Mouse (Mus musculus) spleen, adult 2 months (tissue): ENCODE measurements around the gene Dlst. TPM values are rescaled to one million over a fixed set of nuclear protein-coding genes. Genes with fewer than 3 reads are reported as not detected.
A peak's percentile ranks its signal among the peaks of the same experiment; 100 is the strongest.

Source experiments
- DNase-seq, 2 experiments: peaks; one replicate each; pipeline versions ENCODE4 v3.0.0 to v3.0.0-alpha.2; 2012 to 2021; ENCODE audit warnings: low spot score in 2 of 2, low read depth in 1 of 2
- H3K27ac ChIP-seq: fragments of 200-500 bp; 2 replicates; pipeline ENCODE4 v1.5.1; 2012; ENCODE audit warnings: low read length, inconsistent platforms; ENCODE audit not compliant: insufficient read depth
- H3K27me3 ChIP-seq: fragments of 200-500 bp; 2 replicates; pipeline ENCODE4 v1.6.1; 2012; ENCODE audit warnings: mild to moderate bottlenecking, moderate library complexity, low read length, inconsistent platforms; ENCODE audit not compliant: control insufficient read depth, insufficient read depth
- H3K36me3 ChIP-seq: fragments of 200-500 bp; 2 replicates; pipeline ENCODE4 v1.6.1; 2012; ENCODE audit warnings: mild to moderate bottlenecking, low read length, inconsistent platforms; ENCODE audit not compliant: control insufficient read depth, insufficient read depth
- H3K4me1 ChIP-seq: fragments of 200-500 bp; 2 replicates; pipeline ENCODE4 v1.6.1; 2011; ENCODE audit warnings: inconsistent platforms; ENCODE audit not compliant: control insufficient read depth, insufficient read depth, insufficient read length
- H3K4me3 ChIP-seq: fragments of 200-500 bp; 2 replicates; pipeline ENCODE4 v1.5.1; 2011; ENCODE audit warnings: mild to moderate bottlenecking, inconsistent platforms; ENCODE audit not compliant: insufficient read depth, insufficient read length; ENCODE audit errors: extremely low read depth
- CTCF ChIP-seq: fragments of 200-500 bp; IDR thresholded peaks from 2 replicates; pipeline ENCODE4 v1.5.1; 2011; ENCODE audit warnings: mild to moderate bottlenecking, inconsistent platforms; ENCODE audit not compliant: insufficient read depth, insufficient read length, insufficient replicate concordance; ENCODE audit errors: extremely low read depth
- POLR2A ChIP-seq: fragments of 200-500 bp; IDR thresholded peaks from 2 replicates; pipeline ENCODE4 v1.6.1; 2011; ENCODE audit warnings: low read depth, low read length, inconsistent platforms
- WGBS: fragments of 180-500 bp; shearing (Covaris S2); methylation state at CpG from one replicate; pipeline ENCODE4 v1.1.7; 2018; 5-methylcytosine and 5-hydroxymethylcytosine counted together
- polyA plus RNA-seq: library from polyadenylated mRNA; depleted of rRNA; stranded (reverse); fragments of >200 nt; gene quantifications from 2 replicates; pipeline ENCODE4 v1.2.3, GENCODE M21; 2012

The Dlst gene
- polyA plus RNA-seq, 1 experiment = 49.5 TPM

GRCm38 (mm10) chr12:85176846-85177523, 66.4 kb downstream of the Dlst start:
- Histone ChIP-seq H3K4me3 (peak overlapping the region; percentile 36; the same call in 1 of the 2 replicates), H3K27me3 (no peaks in the 10 kb centered on the region), H3K27ac (no peak overlapping the region), H3K4me1 (peaks cover 7% of the 10 kb centered on the region), H3K36me3 (no peaks in the 10 kb centered on the region)
- 2% methylated on average over 32 of the region's 32 CpGs for WGBS
- DNase-seq = peak; percentile 15 to 25
- TF ChIP-seq POLR2A (no peak), CTCF (no peak)

GRCm38 (mm10) chr12:85177740-85178239, 67.2 kb downstream of the Dlst start, which contains the start of gene Pgf:
Pgf (minus strand) TSS chr12:85177790.
- DNase-seq = no peak
- TF ChIP-seq CTCF = no peak
- TF ChIP-seq POLR2A = no peak
- H3K27ac ChIP-seq = no peak within 1 kb of the TSS
- H3K4me1 ChIP-seq = peaks cover 11% of the 10 kb centered on the region
- H3K36me3 ChIP-seq = no peaks in the 10 kb centered on the region
- peak within 1 kb of the TSS; percentile 36; the same call in 1 of the 2 replicates for H3K4me3 ChIP-seq
- H3K27me3 ChIP-seq = no peaks in the 10 kb centered on the region
- WGBS = 38% methylated on average over 10 of the region's 10 CpGs

GRCm38 (mm10) chr12:85178294-85178693, 67.7 kb downstream of the Dlst start:
- Histone ChIP-seq H3K4me1 (peaks cover 14% of the 10 kb centered on the region), H3K27ac (no peak overlapping the region), H3K27me3 (no peaks in the 10 kb centered on the region), H3K4me3 (no peak overlapping the region), H3K36me3 (no peaks in the 10 kb centered on the region)
- WGBS = 84% methylated on average over 2 of the region's 2 CpGs
- TF ChIP-seq POLR2A = no peak
- no peak for TF ChIP-seq CTCF
- no peak for DNase-seq

- DNase-seq = no peak
- peaks cover 14% of the 10 kb centered on the region for H3K4me1 ChIP-seq
- no peak for TF ChIP-seq POLR2A
- TF ChIP-seq CTCF = no peak
- WGBS = 25% methylated on average over 17 of the region's 17 CpGs
- H3K27ac ChIP-seq = no peak overlapping the region
- H3K4me3 ChIP-seq = no peak overlapping the region
- no peaks in the 10 kb centered on the region for H3K36me3 ChIP-seq
- no peaks in the 10 kb centered on the region for H3K27me3 ChIP-seq
Observed at GRCm38 (mm10) chr12:85181475-85182344, 71.1 kb downstream of the Dlst start.

- Histone ChIP-seq H3K4me3 (no peak overlapping the region), H3K36me3 (no peaks in the 10 kb centered on the region), H3K4me1 (peaks cover 12% of the 10 kb centered on the region), H3K27me3 (no peaks in the 10 kb centered on the region), H3K27ac (no peak overlapping the region)
- DNase-seq = no peak
- TF ChIP-seq POLR2A = no peak
- no peak for TF ChIP-seq CTCF
- 33% methylated on average over 8 of the region's 8 CpGs for WGBS
Observed at GRCm38 (mm10) chr12:85182345-85182643, 71.7 kb downstream of the Dlst start.

GRCm38 (mm10) chr12:85182898-85183297, 72.3 kb downstream of the Dlst start:
- H3K4me1 ChIP-seq = peaks cover 7% of the 10 kb centered on the region; the same call in 1 of the 2 replicates
- no peak for DNase-seq
- no peaks in the 10 kb centered on the region for H3K36me3 ChIP-seq
- 21% methylated on average over 5 of the region's 5 CpGs for WGBS
- H3K27me3 ChIP-seq = no peaks in the 10 kb centered on the region
- TF ChIP-seq CTCF = no peak
- TF ChIP-seq POLR2A = no peak
- no peak overlapping the region for H3K4me3 ChIP-seq
- no peak overlapping the region for H3K27ac ChIP-seq
